Mouse (Mus musculus) heart, postnatal 0 days (tissue): ENCODE data around the gene Ccpg1.

Experiments used
- CTCF ChIP-seq: IDR thresholded peaks from 2 replicates; pipeline ENCODE4 v1.5.1; 2016; ENCODE audit warnings: antibody characterized with exemption, control low read depth, low read depth
- EP300 ChIP-seq: IDR thresholded peaks from 2 replicates; pipeline ENCODE4 v1.6.1; 2016; ENCODE audit warnings: antibody characterized with exemption, low read depth

- TF ChIP-seq CTCF (peak; percentile 10; the same call in 1 of the 2 replicates), EP300 (no peak)
These were observed 15.3 kb downstream of the Ccpg1 start for GRCm38 (mm10) chr9:73000487-73000886.
